Mouse (Mus musculus) spleen, postnatal 14 days (tissue): ENCODE measurements around the gene Mesp1.

Experiments used
- DNase-seq, 2 experiments: peaks; one replicate each; pipeline ENCODE4 v3.0.0; 2021 to 2022; ENCODE audit warnings: low spot score in 2 of 2

Mesp1 gene

DNA sequence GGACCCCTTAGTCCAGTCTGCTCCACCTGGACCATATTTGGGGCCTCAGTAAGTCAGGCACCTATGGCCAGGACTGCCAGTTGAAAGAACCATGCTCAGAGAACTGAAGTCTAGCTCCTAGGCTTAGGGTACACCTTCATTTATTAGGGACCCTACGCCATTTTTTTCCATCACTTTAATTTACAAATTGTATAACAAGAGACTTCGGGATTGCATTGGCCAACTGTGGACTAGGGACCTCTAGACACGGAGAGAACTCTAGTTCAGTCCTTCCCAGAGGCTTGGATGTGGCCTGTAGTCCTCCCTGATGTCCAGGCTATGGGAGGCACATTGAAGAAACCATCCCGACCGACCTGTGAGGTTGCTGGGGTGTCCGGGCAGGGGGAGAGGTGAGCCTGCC, at the start of gene Mesp1:
Gene Mesp1, minus strand, starts transcription at position 101 of the 400 bp plus-strand sequence.
- no peak for DNase-seq

- no peak for DNase-seq
These were observed 48.6 kb upstream of the Mesp1 start for GRCm38 (mm10) chr7:79842163-79842562.

DNA sequence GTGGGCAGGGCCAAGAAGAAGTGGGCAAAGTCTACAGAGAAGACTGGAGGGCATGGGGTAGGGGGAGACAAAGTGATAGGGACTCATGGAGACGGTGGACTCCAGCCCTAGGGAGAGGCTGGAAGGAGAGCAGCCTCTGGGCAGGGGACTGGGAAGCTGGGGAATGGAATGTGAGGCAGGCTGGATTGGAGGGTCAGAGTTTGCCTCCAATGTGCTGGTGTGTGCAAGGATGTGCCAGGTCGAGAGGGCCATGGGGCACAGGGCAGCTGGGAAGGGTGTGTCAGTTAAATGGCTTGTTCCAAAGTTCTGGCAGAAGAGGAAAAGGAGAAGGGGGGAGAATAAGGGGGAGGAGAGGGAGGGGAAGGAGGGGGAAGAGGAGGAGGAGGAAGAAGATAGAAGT, 43.7 kb upstream of the Mesp1 start:
- no peak for DNase-seq

- no peak for DNase-seq
These were observed 41.6 kb upstream of the Mesp1 start for GRCm38 (mm10) chr7:79835196-79835595.

DNA sequence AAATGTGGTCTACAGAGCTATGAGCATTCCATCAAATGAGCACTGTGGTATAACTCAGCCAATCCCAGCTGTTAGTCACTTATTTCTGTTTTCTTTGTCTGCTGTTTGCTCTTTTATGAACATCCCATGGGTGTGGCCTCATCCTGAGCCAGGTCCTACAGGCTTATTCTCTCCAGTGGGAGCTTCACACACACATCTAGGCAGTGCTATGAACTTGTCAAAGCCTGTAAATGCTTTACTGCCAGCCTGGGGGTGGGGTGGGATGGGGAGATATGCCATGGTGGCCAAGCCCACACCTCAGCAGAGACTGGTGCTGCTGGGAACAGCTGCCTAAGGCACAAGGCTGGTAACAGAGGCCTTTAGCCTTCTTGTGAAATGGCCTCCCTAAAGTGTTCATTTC, 39.4 kb upstream of the Mesp1 start:
- no peak for DNase-seq

DNA sequence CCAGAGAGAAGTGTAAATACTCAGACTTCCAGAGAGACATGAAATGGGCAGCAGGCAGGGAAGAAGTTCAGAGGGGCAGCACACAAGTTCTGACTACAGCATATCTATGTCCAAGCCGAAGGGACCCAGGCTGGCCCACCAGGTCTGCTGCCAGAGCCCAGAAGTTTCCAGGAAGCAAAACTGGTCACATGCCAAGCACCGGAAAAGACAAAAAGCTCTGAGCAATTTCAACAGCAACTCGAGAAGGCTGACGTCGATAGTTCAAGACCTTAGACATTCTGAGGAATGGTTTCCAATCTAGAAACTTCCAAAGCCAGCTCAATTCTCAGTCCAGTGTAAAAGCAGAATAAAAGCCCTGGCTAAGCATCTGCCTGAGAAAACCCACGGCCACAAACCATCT, 38.0 kb upstream of the Mesp1 start:
- no peak for DNase-seq

GRCm38 (mm10) chr7:79831145-79831544, 37.6 kb upstream of the Mesp1 start:
- DNase-seq = no peak

DNA sequence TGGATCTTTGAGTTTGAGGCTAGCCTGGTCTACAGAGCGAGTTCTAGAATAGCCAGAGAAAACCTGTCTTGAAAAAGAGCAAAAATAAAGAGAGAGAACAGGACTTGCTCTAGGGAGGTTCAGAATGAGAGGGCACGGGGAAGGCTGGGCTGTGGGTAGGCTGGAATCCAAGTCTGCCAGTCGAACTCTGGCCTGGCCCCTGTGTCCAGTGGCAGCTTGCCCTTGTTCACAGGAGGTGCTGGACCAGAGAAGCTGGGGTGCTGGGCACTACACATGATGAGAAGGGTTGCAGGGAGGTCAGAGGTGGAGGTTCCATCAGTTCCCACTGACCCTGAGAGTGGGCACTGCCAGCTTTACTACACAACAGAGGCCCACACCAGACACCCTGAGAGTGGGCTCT, 34.8 kb upstream of the Mesp1 start:
- no peak for DNase-seq

GRCm38 (mm10) chr7:79822092-79822695, 28.6 kb upstream of the Mesp1 start:
- no peak for DNase-seq

- no peak for DNase-seq
These were observed 26.4 kb upstream of the Mesp1 start for GRCm38 (mm10) chr7:79819996-79820395.

GRCm38 (mm10) chr7:79819515-79819914, 25.9 kb upstream of the Mesp1 start:
- DNase-seq = no peak

GRCm38 (mm10) chr7:79818321-79818720, 24.7 kb upstream of the Mesp1 start:
- DNase-seq = no peak

- DNase-seq = no peak
These were observed 19.8 kb upstream of the Mesp1 start for GRCm38 (mm10) chr7:79813409-79813808.

DNA sequence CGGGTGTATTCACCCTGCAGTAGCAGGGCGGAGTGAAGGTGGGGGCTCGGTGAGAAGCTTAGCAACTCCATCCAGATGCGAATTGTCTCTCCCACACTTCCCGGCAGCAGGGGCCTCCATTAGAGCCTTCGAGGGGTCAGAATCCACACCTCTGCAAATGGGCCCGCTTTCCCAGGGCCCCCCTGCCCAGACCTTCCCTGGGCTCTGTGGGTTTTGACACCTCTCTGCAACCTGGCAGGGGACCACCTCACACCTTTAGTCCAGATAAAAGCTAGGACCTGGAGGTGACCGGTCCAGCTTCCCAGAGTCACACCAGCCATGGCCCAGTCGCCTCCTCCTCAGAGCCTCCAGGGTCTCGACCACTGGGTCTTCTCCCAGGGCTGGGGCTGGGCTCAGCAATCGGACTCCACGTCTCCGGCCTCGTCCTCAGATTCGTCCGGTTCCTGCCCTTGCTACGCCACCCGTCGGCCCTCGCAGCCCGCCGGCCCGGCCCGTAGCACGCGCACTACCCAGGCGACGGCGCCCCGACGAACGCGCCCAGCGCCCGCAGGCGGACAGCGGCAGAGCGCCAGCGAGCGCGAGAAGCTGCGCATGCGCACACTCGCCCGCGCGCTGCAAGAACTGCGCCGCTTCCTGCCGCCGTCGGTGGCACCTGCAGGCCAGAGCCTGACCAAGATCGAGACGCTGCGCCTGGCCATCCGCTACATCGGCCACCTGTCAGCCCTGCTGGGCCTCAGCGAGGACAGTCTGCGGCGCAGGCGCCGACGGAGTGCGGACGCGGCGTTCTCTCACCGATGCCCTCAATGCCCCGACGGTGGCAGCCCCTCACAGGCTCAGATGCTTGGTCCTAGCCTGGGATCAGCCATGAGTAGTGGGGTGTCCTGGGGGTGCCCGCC, 17.3 kb upstream of the Mesp1 start, which contains the start of gene Mesp2:
Gene Mesp2, plus strand, starts transcription at position 117 of the 896 bp plus-strand sequence.
- DNase-seq = peak; percentile 42 to 55

- no peak for DNase-seq
These were observed 15.0 kb upstream of the Mesp1 start for GRCm38 (mm10) chr7:79808561-79808960.

DNA sequence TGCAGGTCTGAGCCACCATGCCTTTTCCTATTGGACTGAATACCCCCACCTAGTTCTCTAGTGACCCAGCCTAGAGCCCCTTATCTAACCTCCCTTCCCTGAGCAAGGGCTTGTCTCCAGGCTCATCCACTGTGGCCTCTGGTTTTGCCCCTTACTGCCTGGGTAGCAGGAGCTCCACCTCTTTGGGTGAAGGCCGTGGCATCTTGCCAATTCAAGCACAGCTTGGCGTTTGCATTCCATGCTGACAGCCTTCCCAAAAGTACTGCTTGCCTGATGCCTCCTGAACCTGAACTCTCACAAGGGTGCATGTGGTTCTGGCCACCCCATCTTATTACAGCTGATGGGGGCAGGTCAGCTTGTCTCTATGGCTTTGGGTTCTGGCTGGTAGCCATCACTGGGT, 10.3 kb upstream of the Mesp1 start:
- no peak for DNase-seq

GRCm38 (mm10) chr7:79802037-79802436, 8.4 kb upstream of the Mesp1 start:
- DNase-seq = no peak

- no peak for DNase-seq
These were observed 7.8 kb upstream of the Mesp1 start for GRCm38 (mm10) chr7:79801391-79801790.

- DNase-seq = no peak
These were observed 6.7 kb upstream of the Mesp1 start for GRCm38 (mm10) chr7:79800336-79800735.

GRCm38 (mm10) chr7:79799506-79799905, 5.9 kb upstream of the Mesp1 start:
- no peak for DNase-seq

DNA sequence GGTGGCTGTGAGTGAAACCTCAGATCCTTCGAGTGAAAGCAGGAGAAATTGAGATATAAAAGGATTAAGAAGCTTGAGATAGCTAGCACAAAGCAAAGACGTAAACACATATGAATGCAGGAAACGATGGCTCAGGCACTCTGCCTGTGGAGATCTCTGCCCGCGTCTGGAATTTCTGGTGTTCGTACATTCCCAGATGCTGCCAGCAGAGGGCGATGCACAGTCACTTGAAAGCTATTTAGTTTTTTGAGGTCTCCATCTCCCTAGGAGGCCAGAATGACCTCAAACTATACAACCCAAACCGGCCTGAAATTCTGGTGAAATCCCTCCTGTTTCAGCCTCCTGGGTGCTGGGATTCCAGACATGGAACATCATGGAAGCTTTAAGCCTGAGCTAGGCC, 5.5 kb upstream of the Mesp1 start:
- DNase-seq = peak; percentile 33 to 49

DNA sequence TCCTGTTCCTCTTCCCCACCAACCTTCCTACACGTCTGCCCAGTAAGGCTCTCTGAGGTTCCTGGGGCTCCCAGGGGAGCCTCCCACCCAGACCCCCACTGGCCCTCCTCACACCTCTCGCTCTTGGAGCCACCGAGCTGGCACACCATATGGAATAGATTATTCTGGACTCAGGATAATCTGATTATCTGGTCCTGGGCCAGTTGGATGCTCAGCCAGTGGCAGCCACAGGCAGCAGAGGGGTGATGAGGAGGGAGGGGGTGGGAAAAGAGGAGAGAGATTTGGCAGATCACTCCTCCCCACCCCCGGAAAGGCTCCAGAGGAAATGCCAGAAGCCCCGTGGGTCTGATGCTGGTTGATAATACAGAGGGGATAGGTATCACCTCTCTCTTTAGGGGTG, 5.0 kb upstream of the Mesp1 start:
- no peak for DNase-seq
